In the genomic region with DNA sequence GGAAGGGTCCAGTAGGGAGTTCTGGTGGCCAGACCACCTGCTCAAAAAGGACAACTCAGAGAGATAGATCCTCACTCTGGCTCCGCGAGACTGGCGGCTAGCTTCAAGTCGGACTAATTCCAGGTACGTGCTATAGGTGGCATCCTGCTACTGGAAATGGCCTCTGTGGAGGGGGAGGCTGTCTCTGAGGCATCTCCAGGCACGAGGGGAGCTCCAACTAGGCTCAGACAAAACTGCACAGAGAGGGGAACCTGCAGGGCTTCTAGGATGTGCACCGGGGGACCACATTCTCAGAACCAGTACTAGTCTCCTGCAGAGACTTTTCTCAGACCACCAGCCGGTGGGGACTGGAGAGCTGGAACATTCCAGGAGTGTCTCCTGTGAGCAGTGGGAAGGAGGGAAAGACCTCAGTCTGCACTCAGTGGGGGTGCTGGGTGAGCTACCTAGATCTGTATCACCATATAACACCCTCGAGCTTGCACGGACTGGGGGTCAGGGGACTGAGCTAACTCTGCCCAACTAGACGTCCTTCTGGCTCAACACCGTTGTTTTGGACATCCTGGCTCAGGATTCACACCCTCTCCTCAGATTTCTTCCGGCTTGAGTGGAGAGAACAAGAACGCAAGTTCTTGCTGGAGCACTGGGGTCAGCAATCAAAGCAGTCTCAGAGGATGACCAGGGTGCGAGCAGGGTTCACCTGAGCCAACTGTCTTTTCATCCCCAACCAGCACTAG, we compare ENCODE assay signal across 1 mouse cellular context.
A peak's percentile ranks its signal among the peaks of the same experiment; 100 is the strongest.
TF ChIP-seq lines count a peak whose summit lies in the region.

No protein-coding gene starts in this region.

TF ChIP-seq in CH12.LX, 34 proteins besides CTCF, POLR2A, EP300 and RAD21:
- TF ChIP-seq SIN3A (IDR thresholded peaks at IDR 0.05; ENCODE audit: low read length) (peak; percentile 20; the same call in 1 of the 2 replicates), IRF4 (IDR thresholded peaks at IDR 0.05; ENCODE audit: low read depth, low read length) (peak; percentile 61; the same call in 1 of the 2 replicates), MEF2A (IDR thresholded peaks at IDR 0.05; ENCODE audit: borderline replicate concordance, low read depth, low read length) (peak; percentile 60; the same call in 1 of the 2 replicates), JUN (IDR thresholded peaks at IDR 0.05; ENCODE audit: insufficient read depth, low read depth, low read length) (no peak), MAX (IDR thresholded peaks at IDR 0.05; ENCODE audit: low read length) (peak; percentile 55; the same call in 1 of the 2 replicates), MXI1 (IDR thresholded peaks at IDR 0.05; ENCODE audit: low read depth, low read length) (peak; percentile 76; the same call in 1 of the 2 replicates), UBTF (IDR thresholded peaks at IDR 0.05; ENCODE audit: low read depth, low read length) (no peak), GABPA (IDR thresholded peaks at IDR 0.05; ENCODE audit: insufficient replicate concordance, low read depth, low read length) (no peak), JUND (conservative IDR thresholded peaks at IDR 0.05; ENCODE audit: low read depth, low read length) (0 out of 2 replicates have a peak, but pooled peaks have one; percentile 17), SMC3 (IDR thresholded peaks at IDR 0.05; ENCODE audit: low read depth, low read length) (peak; percentile 91), BHLHE40 (IDR thresholded peaks at IDR 0.05; ENCODE audit: low read depth, low read length) (peak; percentile 81), TCF12 (IDR thresholded peaks at IDR 0.05; ENCODE audit: low read depth, low read length) (0 out of 2 replicates have a peak, but pooled peaks have one; percentile 55), MYC (IDR thresholded peaks at IDR 0.05; ENCODE audit: low read depth, low read length) (peak; percentile 74), ZC3H11A (IDR thresholded peaks at IDR 0.05; ENCODE audit: low read depth, low read length) (peak; percentile 80), MAZ (IDR thresholded peaks at IDR 0.05; ENCODE audit: low read depth, low read length) (peak; percentile 96), NELFE (IDR thresholded peaks at IDR 0.05; ENCODE audit: low read depth, low read length) (0 out of 2 replicates have a peak, but pooled peaks have one; percentile 44), ZKSCAN1 (IDR thresholded peaks at IDR 0.05; ENCODE audit: borderline replicate concordance, low read depth, low read length) (no peak)
TF ChIP-seq in CH12.LX: peak in this region for 13.
